Mouse (Mus musculus) stomach, postnatal 0 days (tissue): ENCODE data around the gene Gtf2f1.

Experiments
- CTCF ChIP-seq: IDR thresholded peaks from 2 replicates; pipeline ENCODE4 v1.5.1; 2016; ENCODE audit warnings: antibody characterized with exemption, low read depth, mild to moderate bottlenecking, moderate library complexity
- EP300 ChIP-seq: optimal IDR thresholded peaks from 2 replicates; pipeline ENCODE3; 2016; ENCODE audit warnings: antibody characterized with exemption

DNA sequence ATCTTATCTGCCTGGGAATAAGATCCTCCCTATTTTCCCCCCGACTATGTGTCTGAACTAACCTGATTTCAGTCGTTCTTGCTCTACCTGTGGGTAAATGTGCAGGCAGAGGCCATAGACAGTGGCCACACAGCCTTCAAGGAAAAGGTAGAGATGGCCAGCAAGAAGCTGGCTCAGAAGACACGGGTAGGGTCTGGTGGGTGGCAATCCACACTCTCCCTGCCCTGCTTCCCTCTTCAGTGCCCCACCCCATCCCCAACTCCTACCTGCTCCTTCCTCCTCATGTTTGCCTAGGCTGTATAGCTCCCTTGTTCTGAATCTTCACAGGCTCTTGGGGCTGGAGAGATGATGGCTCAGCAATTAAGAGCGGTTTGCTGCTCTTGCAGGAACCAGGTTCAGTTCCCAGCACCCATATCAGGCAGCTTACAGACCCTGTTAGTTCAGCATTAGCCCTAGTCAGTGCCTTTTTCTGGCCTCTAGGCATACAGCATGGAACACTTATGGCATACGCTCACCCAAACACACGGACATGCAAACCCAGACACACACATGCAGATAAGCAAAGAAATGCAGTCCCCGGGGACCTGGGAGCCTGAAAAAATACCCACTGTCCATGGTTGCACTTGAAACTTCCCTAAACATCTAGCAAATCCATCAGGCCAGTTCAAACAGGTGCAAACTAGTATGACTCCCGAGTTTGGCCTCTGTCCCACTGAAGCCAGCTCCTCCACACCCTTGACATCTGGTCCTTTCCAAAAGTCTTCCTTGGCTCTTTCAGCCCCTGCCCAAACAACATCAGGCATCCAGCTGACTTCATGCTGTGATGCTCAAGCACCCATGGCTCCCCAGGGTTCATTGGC lies 34.3 kb downstream of the Gtf2f1 start:
- TF ChIP-seq CTCF (no peak), EP300 (no peak)
